Mouse (Mus musculus) testis, postnatal 14 days (tissue): ENCODE results near the gene Aars2.

Experiments used
- DNase-seq: peaks from one replicate; pipeline ENCODE4 v3.0.0; 2021; ENCODE audit warnings: low spot score

The Aars2 gene

GRCm38 (mm10) chr17:45506700-45507189 lies at the start of gene Aars2:
Gene Aars2 (plus strand): TSS chr17:45506841.
- peak; percentile 92 for DNase-seq

GRCm38 (mm10) chr17:45457487-45457886 lies 49.2 kb upstream of the Aars2 start:
- no peak for DNase-seq

- no peak for DNase-seq
Measured at GRCm38 (mm10) chr17:45458516-45458915, 48.1 kb upstream of the Aars2 start.

- no peak for DNase-seq
Measured at GRCm38 (mm10) chr17:45459062-45459461, 47.6 kb upstream of the Aars2 start.

GRCm38 (mm10) chr17:45462506-45462905 lies 44.1 kb upstream of the Aars2 start:
- DNase-seq, result no peak

GRCm38 (mm10) chr17:45464255-45464654 lies 42.4 kb upstream of the Aars2 start:
- no peak for DNase-seq

- DNase-seq, result no peak
Measured at GRCm38 (mm10) chr17:45466701-45467100, 39.9 kb upstream of the Aars2 start.

GRCm38 (mm10) chr17:45468302-45468701 lies 38.3 kb upstream of the Aars2 start:
- no peak for DNase-seq

- no peak for DNase-seq
Measured at GRCm38 (mm10) chr17:45470726-45471125, 35.9 kb upstream of the Aars2 start.

GRCm38 (mm10) chr17:45473667-45474066 lies 33.0 kb upstream of the Aars2 start:
- DNase-seq, result no peak

- no peak for DNase-seq
Measured at GRCm38 (mm10) chr17:45474146-45474545, 32.5 kb upstream of the Aars2 start.

- peak; percentile 75 for DNase-seq
Measured at GRCm38 (mm10) chr17:45474669-45475465, 31.8 kb upstream of the Aars2 start, which contains the start of gene Spats1. Gene Spats1 (minus strand): TSS chr17:45475415.

GRCm38 (mm10) chr17:45478234-45478825 lies 28.3 kb upstream of the Aars2 start:
- DNase-seq, result peak; percentile 75

- no peak for DNase-seq
Measured at GRCm38 (mm10) chr17:45480429-45480828, 26.2 kb upstream of the Aars2 start.

GRCm38 (mm10) chr17:45485581-45485980 lies 21.1 kb upstream of the Aars2 start:
- no peak for DNase-seq

- no peak for DNase-seq
Measured at GRCm38 (mm10) chr17:45487216-45487615, 19.4 kb upstream of the Aars2 start.

- no peak for DNase-seq
Measured at GRCm38 (mm10) chr17:45488321-45489254, 18.1 kb upstream of the Aars2 start.

GRCm38 (mm10) chr17:45489736-45490135 lies 16.9 kb upstream of the Aars2 start:
- DNase-seq, result no peak

- no peak for DNase-seq
Measured at GRCm38 (mm10) chr17:45490532-45491154, 16.0 kb upstream of the Aars2 start.

- no peak for DNase-seq
Measured at GRCm38 (mm10) chr17:45495398-45495797, 11.2 kb upstream of the Aars2 start.

- DNase-seq, result no peak
Measured at GRCm38 (mm10) chr17:45498397-45498796, 8.2 kb upstream of the Aars2 start.

GRCm38 (mm10) chr17:45499516-45499915 lies 7.1 kb upstream of the Aars2 start:
- DNase-seq, result no peak
